ENCODE assay signal across 8 mouse cellular contexts in genomic region chr11:53979788-53980621, GRCm38 (mm10). TPM values are rescaled to one million over a fixed set of nuclear protein-coding genes. Genes with fewer than 3 reads are reported as not detected.
A peak's percentile ranks its signal among the peaks of the same experiment; 100 is the strongest.
DNase-seq lines count a peak whose midpoint lies in the region; ATAC-seq and TF ChIP-seq lines count a peak whose summit lies in the region.

TSS of gene Slc22a21 (minus strand) at chr11:53980332.

- no peak within 1 kb of the TSS for H3K27ac ChIP-seq in cortical plate, adult 2 months (ENCODE audit: insufficient read depth, low read length)

- peak; percentile 86 to 92 for DNase-seq in adrenal gland, adult (ENCODE audit: inconsistent age in 2 of 2, low spot score in 1 of 2)
- DNase-seq in gastrocnemius, postnatal 10 days: peak; percentile 78
- DNase-seq in hindlimb bud, embryonic 11.5 days (ENCODE audit: extremely low spot score, low read depth, low spot score): peak; percentile 31
- DNase-seq in left cerebral cortex, postnatal 14 days (ENCODE audit: low spot score in 2 of 2): peak; percentile 43 to 63
- DNase-seq in right cerebral cortex, postnatal 14 days: peak; percentile 59
- peak; percentile 59 to 78 for DNase-seq in urinary bladder, postnatal 36 days (ENCODE audit: low spot score in 2 of 2)

- intact Hi-C loops in left cerebral cortex, postnatal 14 days (cut with DNase I): no loop called here

- TF ChIP-seq POLR2A in cortical plate, adult 2 months (IDR thresholded peaks at IDR 0.05; ENCODE audit: extremely low read depth, insufficient read depth, low read length): peak; percentile 33; the same call in 1 of the 2 replicates

- no peaks in the 10 kb centered on the region for H3K4me1 ChIP-seq in cortical plate, adult 2 months (ENCODE audit: control insufficient read depth, insufficient read depth, low read length)

- no peak for TF ChIP-seq CTCF in cortical plate, adult 2 months (IDR thresholded peaks at IDR 0.05; ENCODE audit: extremely low read depth, insufficient read depth, low read length)

- ATAC-seq in megakaryocyte-erythroid progenitor cell, adult 5-6 weeks (replicated peaks; ENCODE audit: low FRiP score, low TSS enrichment, poor library complexity, severe bottlenecking): peak; percentile 97

- peak within 1 kb of the TSS; percentile 60 for H3K4me3 ChIP-seq in cortical plate, adult 2 months (ENCODE audit: insufficient read depth, low read length)

RNA-seq across cellular contexts. Expression of gene Slc22a21, which starts in this region (rescaled TPM):
- 2.6 and 2.9 TPM in 2 replicates for polyA plus RNA-seq in cortical plate, adult 2 months (2012; rRNA removed)
- 1 to 10 TPM; 1.7 to 2.6 TPM for total RNA-seq in gastrocnemius, postnatal 10 days (2021)
- total RNA-seq in left cerebral cortex, postnatal 14 days (2021): 1 to 10 TPM; 1.9 to 2.1 TPM
- total RNA-seq in megakaryocyte-erythroid progenitor cell, adult 5-6 weeks (2014; fragmentation: Nextera tagmentation): 1.5 and 4.3 TPM in 2 replicates
- total RNA-seq in megakaryocyte-erythroid progenitor cell, adult 5-6 weeks (2017): 2.3 TPM in 1 of 2 replicates, not detected in the other

Comparison
In these comparisons a context has a peak if more than half of its experiments do, and no peak if none do; other contexts are left out.
1. DNase-seq: peak in every context shown above with its lines; median percentile 89 in adrenal gland, adult; 78 in gastrocnemius, postnatal 10 days; 68 in urinary bladder, postnatal 36 days; 59 in right cerebral cortex, postnatal 14 days; 53 in left cerebral cortex, postnatal 14 days; 31 in hindlimb bud, embryonic 11.5 days.